Comparison of ENCODE assay signal across 18 mouse cellular contexts in the genomic region with DNA sequence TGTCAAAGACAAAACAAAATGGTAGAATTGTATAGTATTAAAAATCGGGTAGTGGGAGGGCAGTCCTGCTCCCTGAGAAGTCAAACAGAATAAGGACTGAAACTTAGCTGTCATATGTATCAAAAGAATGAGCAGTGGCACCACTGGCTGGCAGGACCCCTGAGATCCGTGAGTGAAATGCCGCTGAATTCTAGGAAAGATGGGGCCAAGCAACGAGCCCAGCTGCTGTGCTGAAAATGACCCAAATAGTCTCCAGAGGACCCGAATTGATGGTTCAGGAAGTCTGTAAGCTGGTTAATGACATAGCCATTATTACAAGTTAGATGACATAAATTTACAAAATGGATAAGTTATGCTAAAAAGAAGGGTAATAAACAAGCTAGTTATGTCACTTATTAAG. TPM values are rescaled to one million over a fixed set of nuclear protein-coding genes. Genes with fewer than 3 reads are reported as not detected.
DNase-seq lines count a peak whose midpoint lies in the region; ATAC-seq and TF ChIP-seq lines count a peak whose summit lies in the region.
"Had no signal": no experiment of that assay in that cellular context is flagged by ENCODE, and none has a peak within 500 bp of the region (broad histone marks: within the 10 kb centered on the region; RNA-seq: fewer than 3 reads in every experiment).

No protein-coding gene starts in this region.

- H3K4me2 ChIP-seq in stomach, embryonic 16.5 days (ENCODE audit: low read depth, low read length): no peak overlapping the region
- H3K4me2 ChIP-seq in stomach, postnatal 0 days (replicated peaks; ENCODE audit: low read depth): no peak overlapping the region
- peak overlapping the region; percentile 52 for H3K4me2 ChIP-seq in liver, embryonic 15.5 days
- H3K4me2 ChIP-seq: embryonic facial prominence, embryonic 13.5 days; midbrain, embryonic 15.5 days; stomach, embryonic 15.5 days had no signal

- no peak for DNase-seq in heart, embryonic 10.5 days (ENCODE audit: low spot score)
- no peak for DNase-seq in heart, postnatal 4 days
- no peak for DNase-seq in stomach, postnatal 0 days (ENCODE audit: low spot score)
- DNase-seq in ovary, postnatal 36 days (ENCODE audit: low spot score): no peak
- DNase-seq in layer of hippocampus, adult 8-10 months (ENCODE audit: low spot score in 2 of 2): no peak
- DNase-seq: gastrocnemius, postnatal 10 days; heart, postnatal 36 days; right cerebral cortex, adult 18-20 months had no signal

- no peak for TF ChIP-seq EP300 in stomach, postnatal 0 days (optimal IDR thresholded peaks at IDR 0.05)

- peak overlapping the region; percentile 2; the same call in 1 of the 2 replicates for H3K27ac ChIP-seq in heart, embryonic 10.5 days
- H3K27ac ChIP-seq in stomach, embryonic 16.5 days (ENCODE audit: low read length): no peak overlapping the region
- no peak overlapping the region for H3K27ac ChIP-seq in stomach, postnatal 0 days (replicated peaks)
- H3K27ac ChIP-seq in liver, embryonic 15.5 days (replicated peaks): no peak overlapping the region
- H3K27ac ChIP-seq: embryonic facial prominence, embryonic 13.5 days; hindbrain, postnatal 0 days; limb, embryonic 10.5 days; midbrain, embryonic 15.5 days; stomach, embryonic 15.5 days had no signal

- no peaks in the 10 kb centered on the region for H3K36me3 ChIP-seq in heart, embryonic 10.5 days
- no peaks in the 10 kb centered on the region for H3K36me3 ChIP-seq in stomach, embryonic 16.5 days (ENCODE audit: control insufficient read depth, insufficient read depth, low read length)
- no peaks in the 10 kb centered on the region for H3K36me3 ChIP-seq in stomach, postnatal 0 days (ENCODE audit: control insufficient read depth, insufficient read depth, low read length)
- H3K36me3 ChIP-seq in liver, embryonic 15.5 days (replicated peaks): no peaks in the 10 kb centered on the region
- H3K36me3 ChIP-seq: embryonic facial prominence, embryonic 13.5 days; limb, embryonic 10.5 days; midbrain, embryonic 15.5 days; stomach, embryonic 15.5 days had no signal

- H3K9me3 ChIP-seq in heart, embryonic 10.5 days: no peaks in the 10 kb centered on the region
- H3K9me3 ChIP-seq in stomach, embryonic 16.5 days (replicated peaks; ENCODE audit: control insufficient read depth, low read length): no peaks in the 10 kb centered on the region
- no peaks in the 10 kb centered on the region for H3K9me3 ChIP-seq in stomach, postnatal 0 days (ENCODE audit: control insufficient read depth, low read length)
- no peaks in the 10 kb centered on the region for H3K9me3 ChIP-seq in liver, embryonic 15.5 days (replicated peaks)
- H3K9me3 ChIP-seq: embryonic facial prominence, embryonic 13.5 days; limb, embryonic 10.5 days; midbrain, embryonic 15.5 days; stomach, embryonic 15.5 days had no signal

- H3K27me3 ChIP-seq in heart, embryonic 10.5 days (ENCODE audit: insufficient read depth, poor library complexity, severe bottlenecking): peaks cover 6% of the 10 kb centered on the region; the same call in 1 of the 2 replicates
- H3K27me3 ChIP-seq in stomach, embryonic 16.5 days (ENCODE audit: control insufficient read depth, insufficient read depth, low read length): no peaks in the 10 kb centered on the region
- H3K27me3 ChIP-seq in stomach, postnatal 0 days (ENCODE audit: control insufficient read depth, insufficient read depth, low read length): no peaks in the 10 kb centered on the region
- H3K27me3 ChIP-seq in liver, embryonic 15.5 days: no peaks in the 10 kb centered on the region
- H3K27me3 ChIP-seq: midbrain, embryonic 15.5 days; Patski; stomach, embryonic 15.5 days had no signal

- peaks cover 58% of the 10 kb centered on the region for H3K4me1 ChIP-seq in heart, embryonic 10.5 days
- peaks cover 18% of the 10 kb centered on the region for H3K4me1 ChIP-seq in stomach, embryonic 16.5 days (ENCODE audit: control insufficient read depth, insufficient read depth, low read length)
- H3K4me1 ChIP-seq in stomach, postnatal 0 days (replicated peaks; ENCODE audit: control insufficient read depth, insufficient read depth): no peaks in the 10 kb centered on the region
- H3K4me1 ChIP-seq in liver, embryonic 15.5 days (replicated peaks): peaks cover 63% of the 10 kb centered on the region
- H3K4me1 ChIP-seq: midbrain, embryonic 15.5 days had no signal

- TF ChIP-seq CTCF in stomach, postnatal 0 days (IDR thresholded peaks at IDR 0.05; ENCODE audit: low read depth): no peak

- no peak for ATAC-seq in stomach, embryonic 16.5 days (ENCODE audit: insufficient read depth, low FRiP score)
- ATAC-seq in stomach, postnatal 0 days (ENCODE audit: low FRiP score, low TSS enrichment): no peak
- no peak for ATAC-seq in liver, embryonic 15.5 days (ENCODE audit: insufficient read depth)
- ATAC-seq: activated CD4-positive, CD25-positive, alpha-beta regulatory T cell, adult 4 months; midbrain, embryonic 15.5 days; Patski had no signal

- H3K4me3 ChIP-seq in heart, embryonic 10.5 days: no peak overlapping the region; the same call in 1 of the 2 replicates
- H3K4me3 ChIP-seq in stomach, embryonic 16.5 days (replicated peaks; ENCODE audit: low read length): no peak overlapping the region
- H3K4me3 ChIP-seq in stomach, postnatal 0 days (ENCODE audit: low read depth, low read length): no peak overlapping the region
- H3K4me3 ChIP-seq in liver, embryonic 15.5 days (replicated peaks): peak overlapping the region; percentile 20
- H3K4me3 ChIP-seq: embryonic facial prominence, embryonic 13.5 days; limb, embryonic 10.5 days; midbrain, embryonic 15.5 days; stomach, embryonic 15.5 days had no signal

- WGBS in heart, embryonic 10.5 days: 74% methylated on average over 5 of the region's 5 CpGs
- 65% methylated on average over 5 of the region's 5 CpGs for WGBS in stomach, embryonic 16.5 days
- WGBS in stomach, postnatal 0 days: 67% methylated on average over 5 of the region's 5 CpGs
- 33% methylated on average over 5 of the region's 5 CpGs for WGBS in liver, embryonic 15.5 days (ENCODE audit: insufficient replicate concordance)

- H3K9ac ChIP-seq in stomach, embryonic 16.5 days (ENCODE audit: low read length): 0 out of 2 replicates have a peak overlapping the region, but pooled peaks have one; percentile 10
- no peak overlapping the region for H3K9ac ChIP-seq in stomach, postnatal 0 days (ENCODE audit: low read length)
- H3K9ac ChIP-seq in liver, embryonic 15.5 days: no peak overlapping the region
- H3K9ac ChIP-seq: embryonic facial prominence, embryonic 13.5 days; lung, embryonic 14.5 days; midbrain, embryonic 15.5 days; stomach, embryonic 15.5 days had no signal

RNA-seq across cellular contexts. Expression of a gene that starts 42.2 kb away (rescaled TPM):
- 22.6 and 26.5 TPM in 2 replicates for polyA plus RNA-seq in heart, embryonic 10.5 days (2016; fragmentation: Nextera tagmentation; extraction: Ambion mirVana)
- total RNA-seq in heart, postnatal 4 days (2021): 10 to 100 TPM; 38.0 to 39.0 TPM
- 28.2 and 31.3 TPM in 2 replicates for polyA plus RNA-seq in stomach, embryonic 16.5 days (2015; fragmentation: Nextera tagmentation; extraction: Ambion mirVana)
- polyA plus RNA-seq in stomach, postnatal 0 days (2015; fragmentation: Nextera tagmentation; extraction: Ambion mirVana): 34.8 and 36.3 TPM in 2 replicates
- polyA plus RNA-seq in liver, embryonic 15.5 days (2015; fragmentation: Nextera tagmentation; extraction: Ambion mirVana): 11.9 and 13.4 TPM in 2 replicates
- 10 to 100 TPM; 15.0 to 16.8 (median 15.5) TPM for total RNA-seq in layer of hippocampus, adult 8-10 months (2022)
